Mouse (Mus musculus) testis, adult 2 months (tissue): ENCODE data around the gene Bhlhe23.

Source experiments
- CTCF ChIP-seq: fragments of 200-500 bp; IDR thresholded peaks from 2 replicates; pipeline ENCODE4 v1.5.1; 2012; ENCODE audit warnings: low read depth, mild to moderate bottlenecking, inconsistent platforms, low read length, moderate library complexity; ENCODE audit not compliant: control insufficient read depth, insufficient read depth, insufficient replicate concordance
- POLR2A ChIP-seq: fragments of 200-500 bp; IDR thresholded peaks from 2 replicates; pipeline ENCODE4 v1.6.1; 2012; ENCODE audit warnings: low read depth, mild to moderate bottlenecking, inconsistent platforms, low read length, moderate library complexity; ENCODE audit not compliant: control insufficient read depth

DNA sequence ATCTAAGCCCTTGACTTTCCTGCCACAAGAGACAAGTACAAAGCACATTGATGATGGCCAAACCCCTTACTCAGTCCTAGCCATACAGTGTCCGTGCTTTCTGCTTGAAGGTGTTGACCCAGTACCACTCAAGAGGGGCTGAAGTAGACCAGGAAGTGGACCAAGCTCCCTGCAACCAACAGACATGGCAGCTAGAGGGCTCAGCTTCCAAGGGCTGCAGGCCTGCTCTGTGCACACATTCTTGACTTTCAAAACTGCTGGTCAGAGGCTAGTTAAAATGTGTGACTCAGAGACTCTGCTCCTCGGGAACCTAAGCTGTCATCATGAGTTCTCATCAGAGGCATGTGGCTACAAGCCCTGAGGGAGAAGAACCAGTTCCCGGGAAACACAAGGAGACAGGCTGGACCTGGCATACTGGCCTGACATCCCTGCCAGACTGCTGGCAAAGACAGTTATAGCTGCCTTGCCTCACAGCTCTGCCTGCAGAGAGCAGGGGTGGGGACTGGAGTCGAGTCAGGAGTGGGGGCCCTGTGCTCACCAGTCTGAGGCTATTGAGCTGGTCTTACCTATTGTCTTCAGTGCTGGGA is 37.4 kb upstream of the Bhlhe23 start:
- TF ChIP-seq CTCF, result no peak
- no peak for TF ChIP-seq POLR2A
